Mouse (Mus musculus) megakaryocyte-erythroid progenitor cell, adult 5-6 weeks (primary cell): Measurements from ENCODE around the gene Ubr3. TPM values are rescaled to one million over a fixed set of nuclear protein-coding genes. Genes with fewer than 3 reads are reported as not detected.

Experiments
- ATAC-seq: replicated peaks from 2 replicates; pipeline ENCODE4 v1.8.0; 2016; ENCODE audit warnings: mild to moderate bottlenecking, inconsistent platforms; ENCODE audit not compliant: severe bottlenecking, poor library complexity, low FRiP score, low TSS enrichment
- total RNA-seq, 2 experiments: library from RNA; stranded (forward) in 1 of 2; stranded (reverse) in 1 of 2; fragments of 200-1000, 215-1000 nt in 1 of 2; fragments of >200 nt in 1 of 2; fragmentation: Nextera tagmentation in 1 of 2; gene quantifications; 2 replicates each; pipeline ENCODE4 v1.2.3; 2014 to 2017

Gene Ubr3
- total RNA-seq, 2 experiments from 2014 or later: 37.1 to 39.3 TPM

GRCm38 (mm10) chr2:70006492-70006891 lies 109.4 kb downstream of the Ubr3 start:
- ATAC-seq: no peak

GRCm38 (mm10) chr2:70012941-70013340 lies 115.9 kb downstream of the Ubr3 start:
- no peak for ATAC-seq

- peak; percentile 42 for ATAC-seq
Observed at GRCm38 (mm10) chr2:70018236-70018635, 121.2 kb downstream of the Ubr3 start.

GRCm38 (mm10) chr2:70024454-70024853 lies 127.4 kb downstream of the Ubr3 start:
- peak; percentile 86 for ATAC-seq

GRCm38 (mm10) chr2:70025711-70026110 lies 128.7 kb downstream of the Ubr3 start:
- ATAC-seq: 0 out of 2 replicates have a peak, but pooled peaks have one; percentile 10

- no peak for ATAC-seq
Observed at GRCm38 (mm10) chr2:70031472-70031871, 134.4 kb downstream of the Ubr3 start.

- no peak for ATAC-seq
Observed at GRCm38 (mm10) chr2:70034895-70035294, 137.8 kb downstream of the Ubr3 start.

- no peak for ATAC-seq
Observed at GRCm38 (mm10) chr2:70035358-70035757, 138.3 kb downstream of the Ubr3 start.

- ATAC-seq: 0 out of 2 replicates have a peak, but pooled peaks have one; percentile 18
Observed at GRCm38 (mm10) chr2:70037221-70037620, 140.2 kb downstream of the Ubr3 start.

GRCm38 (mm10) chr2:70038752-70039151 lies 141.7 kb downstream of the Ubr3 start, which contains the start of gene Myo3b:
TSS of gene Myo3b (plus strand) at chr2:70039126.
- ATAC-seq: no peak

GRCm38 (mm10) chr2:70044466-70044865 lies 147.4 kb downstream of the Ubr3 start:
- ATAC-seq: no peak

GRCm38 (mm10) chr2:70047868-70048267 lies 150.8 kb downstream of the Ubr3 start:
- ATAC-seq: no peak

- ATAC-seq: no peak
Observed at GRCm38 (mm10) chr2:70053803-70054202, 156.8 kb downstream of the Ubr3 start.

- no peak for ATAC-seq
Observed at GRCm38 (mm10) chr2:70058201-70058600, 161.2 kb downstream of the Ubr3 start.

GRCm38 (mm10) chr2:70060359-70061345 lies 163.6 kb downstream of the Ubr3 start:
- ATAC-seq: no peak

GRCm38 (mm10) chr2:70065116-70065515 lies 168.1 kb downstream of the Ubr3 start:
- ATAC-seq: no peak

- ATAC-seq: no peak
Observed at GRCm38 (mm10) chr2:70065729-70066300, 168.8 kb downstream of the Ubr3 start.

GRCm38 (mm10) chr2:70066338-70067022 lies 169.4 kb downstream of the Ubr3 start:
- no peak for ATAC-seq

GRCm38 (mm10) chr2:70069861-70070260 lies 172.8 kb downstream of the Ubr3 start:
- ATAC-seq: no peak
